Mouse (Mus musculus) testis, adult 2 months (tissue): ENCODE data around the gene Scg5. TPM values are rescaled to one million over a fixed set of nuclear protein-coding genes. Genes with fewer than 3 reads are reported as not detected.

Source experiments
- H3K27ac ChIP-seq: fragments of 200-500 bp; 2 replicates; pipeline ENCODE4 v1.5.1; 2012; ENCODE audit warnings: low read depth, low read length; ENCODE audit not compliant: control insufficient read depth, insufficient read depth
- H3K27me3 ChIP-seq: fragments of 200-500 bp; 2 replicates; pipeline ENCODE4 v1.6.1; 2012; ENCODE audit warnings: mild to moderate bottlenecking, low read length, moderate library complexity; ENCODE audit not compliant: control insufficient read depth, insufficient read depth
- H3K36me3 ChIP-seq: fragments of 200-500 bp; 2 replicates; pipeline ENCODE4 v1.6.1; 2012; ENCODE audit warnings: mild to moderate bottlenecking, low read length; ENCODE audit not compliant: control insufficient read depth, insufficient read depth
- H3K4me1 ChIP-seq: fragments of 200-500 bp; 2 replicates; pipeline ENCODE4 v1.6.1; 2012; ENCODE audit warnings: low read length; ENCODE audit not compliant: control insufficient read depth, insufficient read depth
- H3K4me3 ChIP-seq: fragments of 200-500 bp; 2 replicates; pipeline ENCODE4 v1.5.1; 2012; ENCODE audit warnings: low read depth, mild to moderate bottlenecking, low read length, moderate library complexity, mixed read lengths; ENCODE audit not compliant: control insufficient read depth
- CTCF ChIP-seq: fragments of 200-500 bp; IDR thresholded peaks from 2 replicates; pipeline ENCODE4 v1.5.1; 2012; ENCODE audit warnings: low read depth, mild to moderate bottlenecking, inconsistent platforms, low read length, moderate library complexity; ENCODE audit not compliant: control insufficient read depth, insufficient read depth, insufficient replicate concordance
- POLR2A ChIP-seq: fragments of 200-500 bp; IDR thresholded peaks from 2 replicates; pipeline ENCODE4 v1.6.1; 2012; ENCODE audit warnings: low read depth, mild to moderate bottlenecking, inconsistent platforms, low read length, moderate library complexity; ENCODE audit not compliant: control insufficient read depth
- polyA plus RNA-seq: library from polyadenylated mRNA; depleted of rRNA; stranded (reverse); fragments of >200 nt; gene quantifications from 2 replicates; pipeline ENCODE4 v1.2.3, GENCODE M21; 2012

The Scg5 gene
- polyA plus RNA-seq, 1 experiment, result 1.0 TPM

GRCm38 (mm10) chr2:113822367-113822766 lies 6.6 kb downstream of the Scg5 start:
- no peaks in the 10 kb centered on the region for H3K27me3 ChIP-seq
- H3K4me3 ChIP-seq, result no peak overlapping the region

GRCm38 (mm10) chr2:113821176-113821734 lies 7.7 kb downstream of the Scg5 start:
- TF ChIP-seq CTCF, result no peak
- TF ChIP-seq POLR2A, result no peak
- Histone ChIP-seq H3K36me3 (no peaks in the 10 kb centered on the region), H3K4me3 (no peak overlapping the region), H3K27me3 (no peaks in the 10 kb centered on the region), H3K4me1 (no peaks in the 10 kb centered on the region), H3K27ac (no peak overlapping the region)

More at GRCm38 (mm10) chr2:113822367-113822766, 6.6 kb downstream of the Scg5 start:
- no peak overlapping the region for H3K27ac ChIP-seq
- no peak for TF ChIP-seq CTCF
- no peak for TF ChIP-seq POLR2A
- no peaks in the 10 kb centered on the region for H3K36me3 ChIP-seq
- no peaks in the 10 kb centered on the region for H3K4me1 ChIP-seq

GRCm38 (mm10) chr2:113820117-113820516 lies 8.8 kb downstream of the Scg5 start:
- Histone ChIP-seq H3K4me1 (no peaks in the 10 kb centered on the region), H3K36me3 (no peaks in the 10 kb centered on the region), H3K27me3 (no peaks in the 10 kb centered on the region), H3K27ac (no peak overlapping the region), H3K4me3 (no peak overlapping the region)
- TF ChIP-seq POLR2A, result no peak
- no peak for TF ChIP-seq CTCF

GRCm38 (mm10) chr2:113817681-113818606 lies 11.0 kb downstream of the Scg5 start:
- Histone ChIP-seq H3K4me1 (no peaks in the 10 kb centered on the region), H3K27me3 (no peaks in the 10 kb centered on the region), H3K4me3 (no peak overlapping the region), H3K36me3 (no peaks in the 10 kb centered on the region), H3K27ac (no peak overlapping the region)
- TF ChIP-seq CTCF, result no peak
- TF ChIP-seq POLR2A, result no peak

- no peaks in the 10 kb centered on the region for H3K27me3 ChIP-seq
- H3K27ac ChIP-seq, result no peak overlapping the region
- no peaks in the 10 kb centered on the region for H3K4me1 ChIP-seq
- H3K36me3 ChIP-seq, result no peaks in the 10 kb centered on the region
- no peak for TF ChIP-seq POLR2A
- peak; percentile 27; the same call in 1 of the 2 replicates for TF ChIP-seq CTCF
- no peak overlapping the region for H3K4me3 ChIP-seq
Observed at GRCm38 (mm10) chr2:113807640-113808039, 21.3 kb downstream of the Scg5 start.

GRCm38 (mm10) chr2:113806851-113807577 lies 21.9 kb downstream of the Scg5 start:
- Histone ChIP-seq H3K27ac (no peak overlapping the region), H3K4me3 (no peak overlapping the region), H3K36me3 (no peaks in the 10 kb centered on the region), H3K4me1 (no peaks in the 10 kb centered on the region), H3K27me3 (no peaks in the 10 kb centered on the region)
- TF ChIP-seq CTCF, result no peak
- no peak for TF ChIP-seq POLR2A

- Histone ChIP-seq H3K4me1 (no peaks in the 10 kb centered on the region), H3K27me3 (no peaks in the 10 kb centered on the region), H3K36me3 (no peaks in the 10 kb centered on the region), H3K4me3 (no peak overlapping the region), H3K27ac (no peak overlapping the region)
- TF ChIP-seq POLR2A, result no peak
- no peak for TF ChIP-seq CTCF
Observed at GRCm38 (mm10) chr2:113805765-113806164, 23.2 kb downstream of the Scg5 start.
